Mouse (Mus musculus) liver, postnatal 0 days (tissue): ENCODE measurements at regions not wholly inside any gene's neighbourhood (a gene's known extent, or its start where the extent isn't known, plus 50 kb on each side); places are given as distances from the start of the nearest gene placed in this dataset.

ENCODE experiments used
- CTCF ChIP-seq: sonication (generic); IDR thresholded peaks from 2 replicates; pipeline ENCODE4 v1.5.1; 2016; ENCODE audit warnings: antibody characterized with exemption, low read depth
- EP300 ChIP-seq: IDR thresholded peaks from 2 replicates; pipeline ENCODE4 v1.6.1; 2016; ENCODE audit warnings: antibody characterized with exemption, low read depth, mild to moderate bottlenecking

DNA sequence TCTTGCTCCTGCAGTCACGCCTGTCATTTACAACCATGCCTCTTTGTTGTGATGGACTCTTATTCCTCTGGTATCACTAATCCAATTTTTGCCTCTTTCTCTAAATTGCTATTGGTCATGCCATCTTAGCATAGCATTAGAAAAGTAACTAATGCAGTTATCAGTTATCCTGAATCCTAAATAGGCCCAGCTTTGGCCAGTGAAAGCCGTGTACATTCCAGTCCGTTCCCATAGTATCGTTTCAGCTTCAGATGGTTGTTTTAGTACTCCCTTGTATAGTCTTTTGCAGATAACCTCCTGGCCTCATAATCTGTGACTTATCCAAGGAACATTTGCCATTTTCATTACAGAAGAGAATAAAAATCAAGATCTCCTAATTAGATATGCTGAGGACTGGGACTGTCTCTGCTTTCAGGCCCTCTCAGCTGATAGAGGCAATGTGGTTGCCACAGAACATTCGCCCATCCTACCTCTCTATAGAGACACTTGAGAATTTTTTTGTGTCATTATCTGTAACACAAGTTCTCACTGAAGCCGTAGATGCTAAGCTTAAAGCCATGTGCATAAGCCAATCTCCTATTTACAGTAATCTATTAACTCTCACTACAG is 1318.2 kb downstream of the Defb40 start:
- TF ChIP-seq EP300 (no peak), CTCF (no peak)
